Mouse (Mus musculus) bone marrow, adult 2 months (tissue): Measurements from ENCODE around the gene Slc24a3. TPM values are rescaled to one million over a fixed set of nuclear protein-coding genes. Genes with fewer than 3 reads are reported as not detected.

Experiments used
- H3K27ac ChIP-seq: fragments of 200-500 bp; 2 replicates; pipeline ENCODE4 v1.5.1; 2012; ENCODE audit warnings: low read depth, mild to moderate bottlenecking, control low read depth, inconsistent platforms, low read length; ENCODE audit not compliant: control insufficient read depth, poor library complexity, insufficient read depth
- H3K4me1 ChIP-seq: fragments of 200-500 bp; 2 replicates; pipeline ENCODE4 v1.6.1; 2011; ENCODE audit warnings: low read length; ENCODE audit not compliant: control insufficient read depth, insufficient read depth
- H3K4me3 ChIP-seq: fragments of 200-500 bp; replicated peaks from 2 replicates; pipeline ENCODE3; 2011; ENCODE audit warnings: mild to moderate bottlenecking, low read depth, low read length, control low read depth; ENCODE audit not compliant: control insufficient read depth
- CTCF ChIP-seq: fragments of 200-500 bp; IDR thresholded peaks from 2 replicates; pipeline ENCODE4 v1.5.1; 2011; ENCODE audit warnings: low read length, control low read depth; ENCODE audit not compliant: control insufficient read depth, insufficient read depth
- POLR2A ChIP-seq: fragments of 200-500 bp; IDR thresholded peaks from 2 replicates; pipeline ENCODE4 v1.6.1; 2011; ENCODE audit warnings: low read depth, mild to moderate bottlenecking, control low read depth, low read length, borderline replicate concordance; ENCODE audit not compliant: control insufficient read depth
- WGBS: fragments of 180-500 bp; shearing (Covaris S2); methylation state at CpG from one replicate; pipeline ENCODE4 v1.1.7; 2018; 5-methylcytosine and 5-hydroxymethylcytosine counted together
- polyA plus RNA-seq: library from polyadenylated mRNA; stranded (reverse); fragments of >200 nt; gene quantifications from 2 replicates; pipeline ENCODE4 v1.2.4, GENCODE M21; 2011; ENCODE audit warnings: low replicate concordance; ENCODE audit not compliant: missing spikeins, insufficient read depth, insufficient read length

Slc24a3 gene
- polyA plus RNA-seq, 1 experiment: 3.2 TPM

DNA sequence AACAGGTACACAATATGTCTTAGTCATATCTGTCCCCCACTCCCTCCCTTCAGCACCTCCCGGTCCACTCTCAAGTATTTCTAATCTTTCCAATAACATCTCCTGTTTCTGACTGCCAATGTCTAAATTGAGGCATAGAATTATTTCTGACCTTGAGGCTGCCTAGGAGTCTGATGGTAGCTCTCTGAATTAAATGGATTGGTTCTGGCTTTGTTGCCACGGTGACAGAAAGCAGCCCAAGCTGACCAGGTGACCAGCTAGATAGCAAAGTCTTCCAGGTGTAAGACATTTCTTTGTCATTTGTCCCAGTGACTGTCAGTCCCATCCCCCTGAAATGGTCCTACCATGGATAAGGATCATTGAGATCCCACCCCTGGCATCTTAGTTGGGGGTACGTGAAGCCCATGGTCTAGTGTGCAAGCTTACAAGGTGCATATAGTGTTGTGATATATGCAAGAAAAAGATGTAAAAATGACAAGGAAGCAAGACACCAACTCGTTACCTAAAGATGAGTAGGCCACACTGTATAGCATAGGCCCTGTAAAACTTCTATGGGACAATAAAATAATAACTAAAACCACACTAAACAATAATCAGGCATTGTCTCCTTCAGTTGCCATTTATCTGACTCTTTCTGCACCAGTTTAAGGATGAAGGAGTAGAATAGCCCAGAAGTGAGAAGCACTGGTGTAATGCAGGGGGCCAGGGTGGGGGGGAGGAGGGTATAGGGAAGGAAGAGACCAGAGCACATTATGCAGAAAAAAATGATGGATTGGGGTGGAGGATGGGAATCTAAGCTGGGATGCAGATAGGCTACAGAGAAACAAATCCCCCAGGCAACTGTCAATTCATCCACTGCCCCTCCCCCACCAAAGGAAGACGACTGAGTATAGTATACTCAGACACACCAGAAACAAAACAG is 253.7 kb downstream of the Slc24a3 start:
- 74% methylated on average over 5 of the region's 5 CpGs for WGBS
- TF ChIP-seq CTCF: no peak
- TF ChIP-seq POLR2A: no peak
- no peaks in the 10 kb centered on the region for H3K4me1 ChIP-seq
- no peak overlapping the region for H3K4me3 ChIP-seq
- no peak overlapping the region for H3K27ac ChIP-seq

DNA sequence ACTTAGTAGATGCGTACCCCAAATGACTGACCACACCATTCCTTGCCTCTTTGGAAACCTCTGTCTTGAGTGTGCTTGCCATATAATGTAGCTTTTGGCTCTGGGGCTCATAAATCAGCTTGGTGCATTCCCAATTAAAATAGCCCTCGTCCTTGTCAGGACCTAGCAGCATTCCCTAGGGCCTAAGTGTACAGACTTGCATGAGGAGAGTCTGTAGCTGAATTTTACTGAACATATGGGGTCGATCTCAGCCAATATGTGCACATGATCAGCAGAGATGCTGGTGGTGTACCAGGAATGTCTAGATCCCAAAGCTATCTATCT is 254.3 kb downstream of the Slc24a3 start:
- Histone ChIP-seq H3K4me1 (no peaks in the 10 kb centered on the region), H3K27ac (no peak overlapping the region), H3K4me3 (no peak overlapping the region)
- TF ChIP-seq CTCF: no peak
- 72% methylated on average over 3 of the region's 3 CpGs for WGBS

DNA sequence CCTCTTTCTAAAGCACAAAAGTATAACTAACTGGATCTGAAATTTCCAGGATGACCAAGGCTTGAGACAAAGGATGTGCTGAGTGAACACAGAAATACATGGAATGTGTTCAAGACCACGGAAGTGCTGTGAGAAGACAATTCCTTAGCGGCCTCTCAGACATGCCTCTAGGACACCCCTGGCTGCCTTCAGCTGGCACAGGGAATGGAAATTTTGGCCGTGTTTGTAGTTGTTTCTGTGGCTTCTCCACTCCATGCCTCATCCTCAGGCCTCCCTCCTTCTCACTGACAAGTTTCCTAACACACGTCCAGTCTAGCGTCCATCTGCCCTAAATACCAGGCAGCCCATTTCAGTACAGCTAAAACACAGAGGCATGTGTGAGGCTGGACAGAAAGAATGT is 262.4 kb downstream of the Slc24a3 start:
- TF ChIP-seq CTCF (no peak), POLR2A (no peak)
- H3K27ac ChIP-seq: no peak overlapping the region
- no peaks in the 10 kb centered on the region for H3K4me1 ChIP-seq
- no peak overlapping the region for H3K4me3 ChIP-seq
- 84% methylated on average over 5 of the region's 5 CpGs for WGBS

DNA sequence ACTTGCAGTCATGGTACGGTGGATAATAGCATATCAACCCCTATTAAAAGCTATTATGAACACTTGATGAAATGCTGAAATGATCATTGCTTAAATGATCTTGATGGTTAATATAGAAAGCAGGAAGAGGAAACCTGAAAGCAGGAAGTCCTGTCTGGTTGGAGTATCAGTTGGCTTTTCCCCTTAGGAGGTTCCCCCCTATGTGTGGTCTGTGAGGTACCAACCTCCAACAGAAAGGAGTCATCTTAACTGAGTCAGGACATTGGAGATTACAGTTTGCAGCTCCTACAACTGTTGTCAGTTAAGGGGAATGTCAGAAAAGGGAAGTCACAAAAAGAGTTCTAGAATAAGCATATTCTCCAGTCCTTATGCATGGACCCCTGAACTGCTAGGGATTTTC is 266.5 kb downstream of the Slc24a3 start:
- Histone ChIP-seq H3K4me1 (no peaks in the 10 kb centered on the region), H3K27ac (no peak overlapping the region), H3K4me3 (no peak overlapping the region)
- TF ChIP-seq CTCF (no peak), POLR2A (no peak)
- 80% methylated on average over 1 of the region's 1 CpGs for WGBS

DNA sequence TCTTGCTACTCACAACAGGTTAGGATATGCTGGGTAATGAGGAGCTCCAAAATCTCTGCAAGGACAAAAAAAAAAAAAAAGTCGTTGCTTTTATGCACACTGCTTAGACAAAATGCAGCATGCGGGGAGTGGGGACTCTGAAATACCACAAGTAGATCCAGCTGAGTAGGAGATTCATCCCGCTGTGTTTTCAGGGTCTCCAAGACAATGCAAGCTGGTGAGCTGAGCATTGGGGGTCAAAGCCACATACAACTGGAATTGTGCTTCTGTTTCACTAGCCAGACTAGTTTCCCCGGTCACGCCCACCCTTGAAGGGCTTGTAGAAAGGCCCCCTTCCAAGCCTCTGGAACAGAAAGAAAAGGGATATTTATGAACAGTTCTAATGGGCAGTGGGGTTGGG is 270.8 kb downstream of the Slc24a3 start:
- TF ChIP-seq CTCF: no peak
- TF ChIP-seq POLR2A: no peak
- Histone ChIP-seq H3K4me1 (no peaks in the 10 kb centered on the region), H3K27ac (no peak overlapping the region), H3K4me3 (no peak overlapping the region)
- WGBS: 78% methylated on average over 5 of the region's 5 CpGs

DNA sequence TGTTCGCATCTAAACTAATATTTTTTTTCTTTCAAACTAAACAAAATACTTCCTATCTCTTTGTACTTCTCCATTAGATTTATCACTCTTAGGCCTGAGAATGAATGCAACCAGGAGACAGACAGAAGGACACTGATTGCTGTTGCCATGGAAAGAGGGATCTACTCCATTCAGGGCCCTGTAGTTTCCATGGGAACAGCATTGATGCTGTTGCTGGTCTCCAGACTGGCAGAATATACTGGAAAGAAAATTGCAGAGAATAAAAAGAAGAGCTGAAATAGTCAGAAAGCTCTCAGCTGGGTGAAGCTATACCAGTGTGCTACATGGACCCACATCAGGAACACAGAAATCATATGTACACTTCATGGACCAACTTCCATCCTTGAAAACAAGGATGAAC is 272.2 kb downstream of the Slc24a3 start:
- Histone ChIP-seq H3K27ac (no peak overlapping the region), H3K4me3 (no peak overlapping the region), H3K4me1 (no peaks in the 10 kb centered on the region)
- 81% methylated on average over 1 of the region's 1 CpGs for WGBS
- TF ChIP-seq POLR2A (no peak), CTCF (no peak)

DNA sequence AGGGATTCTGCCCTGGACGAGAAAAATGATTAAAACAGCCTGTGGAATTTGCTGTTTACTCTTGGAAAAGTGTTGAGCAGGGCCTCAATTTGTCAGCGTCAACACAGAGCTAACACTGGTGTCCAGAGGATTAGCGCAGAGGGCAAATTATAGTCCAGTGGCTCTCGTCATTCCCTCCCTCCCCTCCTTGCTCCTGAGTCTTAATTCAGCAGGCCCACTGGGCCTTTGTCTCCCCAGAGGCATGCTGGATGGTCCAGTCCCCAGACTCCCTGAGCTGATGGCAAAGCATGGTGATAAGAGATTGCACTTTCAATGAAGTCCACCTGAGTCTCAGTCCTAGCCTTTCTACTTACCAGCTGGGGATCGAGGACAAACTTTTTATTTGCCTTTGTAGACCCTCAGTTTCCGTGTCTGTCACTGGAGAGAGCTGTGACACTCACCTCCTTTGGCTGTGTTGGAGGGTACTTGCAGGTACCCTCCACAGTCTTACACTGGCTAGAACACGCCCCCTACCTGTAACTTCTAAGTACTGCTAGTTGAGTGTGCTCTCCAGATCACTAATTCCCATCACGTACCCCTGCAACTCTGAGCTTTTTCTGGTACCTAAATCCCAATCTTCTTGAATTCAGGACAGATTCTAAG is 289.7 kb downstream of the Slc24a3 start:
- no peak for TF ChIP-seq CTCF
- no peak for TF ChIP-seq POLR2A
- 65% methylated on average over 8 of the region's 8 CpGs for WGBS
- H3K4me1 ChIP-seq: no peaks in the 10 kb centered on the region
- H3K4me3 ChIP-seq: no peak overlapping the region
- no peak overlapping the region for H3K27ac ChIP-seq

DNA sequence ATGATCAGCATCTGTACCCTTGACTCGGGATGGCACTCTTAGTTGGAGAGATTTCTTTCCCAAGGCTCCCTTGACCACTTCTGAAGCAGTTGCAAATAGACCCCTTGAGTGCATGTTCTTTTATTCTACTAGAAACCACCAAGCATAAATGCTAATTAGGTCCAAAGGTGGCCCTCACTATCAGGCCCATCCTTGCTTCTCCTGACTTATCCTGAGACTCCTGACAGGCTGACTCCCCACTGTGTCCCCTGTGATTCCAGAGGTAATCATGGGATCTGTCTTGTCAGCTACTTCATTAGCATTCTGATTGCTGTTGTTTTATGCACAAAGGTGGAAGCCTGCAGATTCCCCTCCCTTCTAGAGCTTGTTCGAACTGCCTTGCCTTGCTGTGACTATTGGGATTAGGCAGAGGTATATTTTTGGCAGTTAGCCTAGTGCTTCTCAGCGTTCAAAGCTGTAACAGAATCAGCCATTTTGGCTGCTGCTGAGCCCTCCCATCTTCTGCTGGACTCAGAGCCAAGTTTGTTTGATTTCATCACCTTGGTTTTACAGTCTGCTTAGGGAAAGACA is 293.4 kb downstream of the Slc24a3 start:
- Histone ChIP-seq H3K4me3 (no peak overlapping the region), H3K4me1 (no peaks in the 10 kb centered on the region), H3K27ac (no peak overlapping the region)
- TF ChIP-seq CTCF (no peak), POLR2A (no peak)
- 66% methylated on average over 3 of the region's 3 CpGs for whole genome bisulfite sequencing

DNA sequence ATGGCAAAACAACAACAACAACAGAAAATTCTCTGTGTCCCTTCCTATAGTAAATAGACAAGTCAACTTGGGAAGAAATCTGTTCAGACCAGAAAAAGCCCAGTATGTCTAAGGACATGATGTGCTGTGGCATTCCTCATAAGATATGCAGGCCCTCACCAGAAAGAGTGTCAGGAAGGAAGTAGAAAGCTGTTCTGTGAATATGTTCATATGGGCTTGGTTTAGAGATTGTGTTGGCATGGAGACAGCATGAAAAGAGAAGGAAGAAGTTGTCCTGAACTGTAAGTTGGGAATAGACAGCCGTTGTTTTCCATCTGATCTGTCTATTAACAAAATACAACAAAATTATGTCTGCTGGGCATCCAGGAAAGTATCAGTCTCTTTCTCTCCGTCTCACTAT is 294.7 kb downstream of the Slc24a3 start:
- no peak overlapping the region for H3K27ac ChIP-seq
- TF ChIP-seq POLR2A: no peak
- TF ChIP-seq CTCF: no peak
- H3K4me3 ChIP-seq: no peak overlapping the region
- no peaks in the 10 kb centered on the region for H3K4me1 ChIP-seq
- 63% methylated on average over 2 of the region's 2 CpGs for WGBS
